Mouse (Mus musculus) forebrain, embryonic 16.5 days (tissue): ENCODE data around the gene Prpf18. TPM values are rescaled to one million over a fixed set of nuclear protein-coding genes. Genes with fewer than 3 reads are reported as not detected.

Experiments used
- ATAC-seq: fragments of 200-750 bp; cut with Nextera tagmentation; 2 replicates; pipeline ENCODE4 v1.8.0; 2017; ENCODE audit warnings: mild to moderate bottlenecking, moderate library complexity
- H3K27ac ChIP-seq: fragments of 300-500 bp; sonication (generic); 2 replicates; pipeline ENCODE4 v1.5.1; 2014; ENCODE audit warnings: low read length, control low read depth
- H3K27me3 ChIP-seq: fragments of 300-500 bp; sonication (generic); replicated peaks from 2 replicates; pipeline ENCODE4 v1.6.1; 2014; ENCODE audit warnings: low read length; ENCODE audit not compliant: control insufficient read depth, insufficient read depth
- H3K36me3 ChIP-seq: fragments of 300-500 bp; sonication (generic); 2 replicates; pipeline ENCODE4 v1.6.1; 2014; ENCODE audit not compliant: control insufficient read depth, insufficient read depth
- H3K4me1 ChIP-seq: fragments of 300-500 bp; sonication (generic); replicated peaks from 2 replicates; pipeline ENCODE4 v1.6.1; 2014; ENCODE audit warnings: low read length; ENCODE audit not compliant: control insufficient read depth, insufficient read depth
- H3K4me2 ChIP-seq: fragments of 300-500 bp; sonication (generic); 2 replicates; pipeline ENCODE4 v1.6.1; 2014; ENCODE audit warnings: mild to moderate bottlenecking, low read length, control low read depth
- H3K4me3 ChIP-seq: fragments of 300-500 bp; sonication (generic); replicated peaks from 2 replicates; pipeline ENCODE4 v1.5.1; 2014; ENCODE audit warnings: mild to moderate bottlenecking, low read length, control low read depth
- H3K9ac ChIP-seq: fragments of 300-500 bp; sonication (generic); replicated peaks from 2 replicates; pipeline ENCODE4 v1.6.1; 2014; ENCODE audit warnings: low read depth, low read length, control low read depth
- H3K9me3 ChIP-seq: fragments of 300-500 bp; sonication (generic); 2 replicates; pipeline ENCODE4 v1.6.1; 2016; ENCODE audit warnings: low read length; ENCODE audit not compliant: control insufficient read depth
- WGBS: fragments of 180-500 bp; shearing (Covaris S2); extraction: QIAGEN DNeasy Blood & Tissue Kit; methylation state at CpG from one replicate; pipeline ENCODE4 v1.1.7; 2014; 5-methylcytosine and 5-hydroxymethylcytosine counted together
- polyA plus RNA-seq: library from polyadenylated mRNA; unstranded; fragments of >200 nt; fragmentation: Nextera tagmentation; extraction: Ambion mirVana; gene quantifications from 2 replicates; pipeline ENCODE4 v1.2.1, GENCODE M21; 2015

The Prpf18 gene
- polyA plus RNA-seq, 1 experiment from 2014 or later, result 59.6 TPM

- Histone ChIP-seq H3K4me2 (no peak overlapping the region), H3K27ac (no peak overlapping the region), H3K4me3 (no peak overlapping the region), H3K27me3 (no peaks in the 10 kb centered on the region), H3K9ac (no peak overlapping the region), H3K9me3 (no peaks in the 10 kb centered on the region), H3K36me3 (peaks cover 50% of the 10 kb centered on the region), H3K4me1 (peaks cover 9% of the 10 kb centered on the region)
- no peak for ATAC-seq
- 88% methylated on average over 3 of the region's 3 CpGs for WGBS
Measured at GRCm38 (mm10) chr2:4606559-4606958, 45.4 kb downstream of the Prpf18 start.

- Histone ChIP-seq H3K9ac (no peak overlapping the region), H3K27ac (no peak overlapping the region), H3K9me3 (no peaks in the 10 kb centered on the region), H3K4me2 (no peak overlapping the region), H3K27me3 (no peaks in the 10 kb centered on the region), H3K4me1 (peaks cover 16% of the 10 kb centered on the region), H3K4me3 (no peak overlapping the region), H3K36me3 (peaks cover 31% of the 10 kb centered on the region)
- 89% methylated on average over 33 of the region's 33 CpGs for WGBS
- no peak for ATAC-seq
Measured at GRCm38 (mm10) chr2:4603361-4603945, 48.5 kb downstream of the Prpf18 start.

- Histone ChIP-seq H3K27me3 (no peaks in the 10 kb centered on the region), H3K4me1 (peaks cover 16% of the 10 kb centered on the region), H3K9me3 (no peaks in the 10 kb centered on the region), H3K9ac (no peak overlapping the region), H3K4me3 (no peak overlapping the region), H3K4me2 (no peak overlapping the region), H3K27ac (peak overlapping the region; percentile 60), H3K36me3 (peaks cover 23% of the 10 kb centered on the region)
- ATAC-seq, result peak; percentile 61
- 45% methylated on average over 15 of the region's 15 CpGs for WGBS
Measured at GRCm38 (mm10) chr2:4601034-4601890, 50.7 kb downstream of the Prpf18 start.

- Histone ChIP-seq H3K36me3 (peaks cover 21% of the 10 kb centered on the region), H3K27me3 (no peaks in the 10 kb centered on the region), H3K9me3 (no peaks in the 10 kb centered on the region), H3K4me3 (no peak overlapping the region), H3K9ac (no peak overlapping the region), H3K27ac (no peak overlapping the region), H3K4me2 (no peak overlapping the region), H3K4me1 (peaks cover 15% of the 10 kb centered on the region)
- WGBS, result 84% methylated on average over 7 of the region's 7 CpGs
- no peak for ATAC-seq
Measured at GRCm38 (mm10) chr2:4596992-4597391, 54.9 kb downstream of the Prpf18 start.

GRCm38 (mm10) chr2:4593878-4594387 lies 58.0 kb downstream of the Prpf18 start:
- H3K27ac ChIP-seq, result no peak overlapping the region
- WGBS, result 95% methylated on average over 3 of the region's 3 CpGs
- no peaks in the 10 kb centered on the region for H3K9me3 ChIP-seq
- ATAC-seq, result no peak
- no peak overlapping the region for H3K4me2 ChIP-seq
- H3K9ac ChIP-seq, result no peak overlapping the region
- H3K36me3 ChIP-seq, result peaks cover 36% of the 10 kb centered on the region
- no peak overlapping the region for H3K4me3 ChIP-seq
- no peaks in the 10 kb centered on the region for H3K27me3 ChIP-seq
- peaks cover 4% of the 10 kb centered on the region; the same call in 1 of the 2 replicates for H3K4me1 ChIP-seq

GRCm38 (mm10) chr2:4593433-4593832 lies 58.5 kb downstream of the Prpf18 start:
- Histone ChIP-seq H3K9ac (no peak overlapping the region), H3K4me2 (no peak overlapping the region), H3K36me3 (peaks cover 36% of the 10 kb centered on the region), H3K27me3 (no peaks in the 10 kb centered on the region), H3K27ac (no peak overlapping the region), H3K4me1 (peaks cover 4% of the 10 kb centered on the region; the same call in 1 of the 2 replicates), H3K4me3 (no peak overlapping the region), H3K9me3 (no peaks in the 10 kb centered on the region)
- 26% methylated on average over 9 of the region's 9 CpGs for WGBS
- peak; percentile 37; the same call in 1 of the 2 replicates for ATAC-seq

GRCm38 (mm10) chr2:4592666-4593065 lies 59.2 kb downstream of the Prpf18 start:
- no peak overlapping the region for H3K9ac ChIP-seq
- H3K27ac ChIP-seq, result no peak overlapping the region; the same call in 1 of the 2 replicates
- H3K27me3 ChIP-seq, result no peaks in the 10 kb centered on the region
- no peak overlapping the region for H3K4me3 ChIP-seq
- H3K36me3 ChIP-seq, result peaks cover 39% of the 10 kb centered on the region
- 95% methylated on average over 7 of the region's 7 CpGs for WGBS
- H3K9me3 ChIP-seq, result no peaks in the 10 kb centered on the region
- no peak overlapping the region for H3K4me2 ChIP-seq
- no peak for ATAC-seq
- peaks cover 4% of the 10 kb centered on the region; the same call in 1 of the 2 replicates for H3K4me1 ChIP-seq

GRCm38 (mm10) chr2:4591647-4592046 lies 60.3 kb downstream of the Prpf18 start:
- Histone ChIP-seq H3K36me3 (peaks cover 36% of the 10 kb centered on the region), H3K9me3 (no peaks in the 10 kb centered on the region), H3K4me2 (no peak overlapping the region), H3K9ac (no peak overlapping the region), H3K27ac (no peak overlapping the region), H3K4me3 (no peak overlapping the region), H3K4me1 (peaks cover 4% of the 10 kb centered on the region; the same call in 1 of the 2 replicates), H3K27me3 (no peaks in the 10 kb centered on the region)
- no peak for ATAC-seq
- WGBS, result 80% methylated on average over 3 of the region's 3 CpGs

GRCm38 (mm10) chr2:4587685-4588409 lies 64.1 kb downstream of the Prpf18 start:
- WGBS, result 72% methylated on average over 13 of the region's 13 CpGs
- Histone ChIP-seq H3K27me3 (no peaks in the 10 kb centered on the region), H3K9ac (no peak overlapping the region), H3K36me3 (peaks cover 29% of the 10 kb centered on the region), H3K27ac (no peak overlapping the region), H3K4me1 (no peaks in the 10 kb centered on the region), H3K9me3 (no peaks in the 10 kb centered on the region), H3K4me3 (no peak overlapping the region), H3K4me2 (no peak overlapping the region)
- ATAC-seq, result no peak
